Mouse (Mus musculus) CH12.LX (cell line): ENCODE measurements around the gene Zfp637.

Experiments used
- CHD1 ChIP-seq: IDR thresholded peaks from 2 replicates; pipeline ENCODE4 v1.6.1; 2012; ENCODE audit warnings: low read depth, low read length, improper control_type of control experiment, inconsistent platforms
- CTCF ChIP-seq, 2 experiments: IDR thresholded peaks in 1 of 2; conservative IDR thresholded peaks in 1 of 2; 2 replicates each; pipeline ENCODE4 v1.5.1; 2011 to 2012; ENCODE audit warnings: low read depth in 2 of 2, low read length in 2 of 2, improper control_type of control experiment in 1 of 2, inconsistent platforms in 1 of 2, mild to moderate bottlenecking in 1 of 2, moderate library complexity in 1 of 2
- POLR2A ChIP-seq: IDR thresholded peaks from 2 replicates; pipeline ENCODE4 v1.6.1; 2011; ENCODE audit warnings: low read depth, mild to moderate bottlenecking, improper control_type of control experiment, low read length
- ZC3H11A ChIP-seq: IDR thresholded peaks from 2 replicates; pipeline ENCODE4 v1.6.1; 2012; ENCODE audit warnings: low read depth, mild to moderate bottlenecking, inconsistent platforms, low read length, improper control_type of control experiment

- TF ChIP-seq CHD1 = no peak
- TF ChIP-seq CTCF (conservative IDR thresholded peaks at IDR 0.05 in 1 of 2, IDR thresholded peaks at IDR 0.05 in 1 of 2; ENCODE audit: low read depth in 2 of 2, low read length in 2 of 2) = no peak
- no peak for TF ChIP-seq POLR2A
- no peak for TF ChIP-seq ZC3H11A
Observed at GRCm38 (mm10) chr6:117811256-117811655, 29.7 kb upstream of the Zfp637 start.
